Mouse (Mus musculus): ENCODE measurements at regions not wholly inside any gene's neighbourhood (a gene's known extent, or its start where the extent isn't known, plus 50 kb on each side); places are given as distances from the start of the nearest gene placed in this dataset.

- no peak for DNase-seq
Measured at GRCm38 (mm10) chr7:40766142-40766541, 132.0 kb upstream of the Vstm2b start.

GRCm38 (mm10) chr7:40776220-40776619, 121.9 kb upstream of the Vstm2b start:
- DNase-seq: no peak

GRCm38 (mm10) chr7:40784906-40785305, 113.2 kb upstream of the Vstm2b start:
- DNase-seq: no peak

- no peak for DNase-seq
Measured at GRCm38 (mm10) chr7:40786758-40787157, 111.4 kb upstream of the Vstm2b start.

GRCm38 (mm10) chr7:40788486-40788885, 109.6 kb upstream of the Vstm2b start:
- DNase-seq: no peak

GRCm38 (mm10) chr7:40794458-40795207, 103.5 kb upstream of the Vstm2b start:
- DNase-seq: no peak

- no peak for DNase-seq
Measured at GRCm38 (mm10) chr7:40799794-40800193, 98.3 kb upstream of the Vstm2b start.

GRCm38 (mm10) chr7:40801291-40801690, 96.8 kb upstream of the Vstm2b start:
- no peak for DNase-seq

- DNase-seq: no peak
Measured at GRCm38 (mm10) chr7:40805211-40805610, 92.9 kb upstream of the Vstm2b start.

- DNase-seq: no peak
Measured at GRCm38 (mm10) chr7:40805866-40806265, 92.3 kb upstream of the Vstm2b start.

- no peak for DNase-seq
Measured at GRCm38 (mm10) chr7:40812952-40813351, 85.2 kb upstream of the Vstm2b start.

GRCm38 (mm10) chr7:40825141-40825742, 72.9 kb upstream of the Vstm2b start:
- DNase-seq: peak; percentile 47

GRCm38 (mm10) chr7:40829526-40829925, 68.6 kb upstream of the Vstm2b start:
- no peak for DNase-seq

GRCm38 (mm10) chr7:40831583-40831982, 66.5 kb upstream of the Vstm2b start:
- DNase-seq: no peak

GRCm38 (mm10) chr7:40842344-40842992, 55.7 kb upstream of the Vstm2b start:
- DNase-seq: no peak

- DNase-seq: no peak
Measured at GRCm38 (mm10) chr7:40846512-40846911, 51.6 kb upstream of the Vstm2b start.

Data from right cerebral cortex, postnatal 4 days (tissue).